Mouse (Mus musculus) kidney, adult 2 months (tissue): ENCODE measurements at regions not wholly inside any gene's neighbourhood (a gene's known extent, or its start where the extent isn't known, plus 50 kb on each side); places are given as distances from the start of the nearest gene placed in this dataset.
A peak's percentile ranks its signal among the peaks of the same experiment; 100 is the strongest.

Experiments
- CTCF ChIP-seq: fragments of 200-500 bp; conservative IDR thresholded peaks from 2 replicates; pipeline ENCODE4 v1.5.1; 2011; ENCODE audit warnings: low read depth, mild to moderate bottlenecking, control low read depth, low read length, moderate library complexity, mixed read lengths; ENCODE audit not compliant: insufficient read depth, insufficient read length
- POLR2A ChIP-seq: fragments of 200-500 bp; IDR thresholded peaks from one replicate; pipeline ENCODE4 v1.6.1; 2011; ENCODE audit warnings: low read depth, low read length, control low read depth

GRCm38 (mm10) chr3:35482296-35482695 lies 271.6 kb upstream of the Atp11b start:
- TF ChIP-seq CTCF (peak; percentile 59), POLR2A (no peak)
